Mouse (Mus musculus) thymus, adult 2 months (tissue): ENCODE results near the gene Pik3r6.

ENCODE experiments used
- CTCF ChIP-seq: fragments of 200-500 bp; IDR thresholded peaks from 2 replicates; pipeline ENCODE4 v1.5.1; 2012; ENCODE audit warnings: mild to moderate bottlenecking, control low read depth, low read length, moderate library complexity, borderline replicate concordance; ENCODE audit not compliant: control insufficient read depth, poor library complexity, insufficient read depth; ENCODE audit errors: extremely low read depth
- POLR2A ChIP-seq: fragments of 200-500 bp; IDR thresholded peaks from 2 replicates; pipeline ENCODE4 v1.6.1; 2012; ENCODE audit warnings: mild to moderate bottlenecking, low read length, control low read depth, moderate library complexity; ENCODE audit not compliant: control insufficient read depth, poor library complexity, insufficient read depth; ENCODE audit errors: extremely low read depth

GRCm38 (mm10) chr11:68585890-68586289 lies 83.1 kb downstream of the Pik3r6 start:
- TF ChIP-seq POLR2A (no peak), CTCF (no peak)
